Mouse (Mus musculus) lung, postnatal 0 days (tissue): ENCODE results near the gene Rhbdd1. TPM values are rescaled to one million over a fixed set of nuclear protein-coding genes. Genes with fewer than 3 reads are reported as not detected.

Source experiments
- ATAC-seq: fragments of 200-750 bp; cut with Nextera tagmentation; 2 replicates; pipeline ENCODE4 v1.8.0; 2017; ENCODE audit warnings: moderate library complexity
- DNase-seq: peaks from one replicate; pipeline ENCODE4 v3.0.0-alpha.2; 2016; ENCODE audit warnings: low spot score
- H3K27ac ChIP-seq: fragments of 300-500 bp; sonication (generic); 2 replicates; pipeline ENCODE4 v1.5.1; 2014; ENCODE audit warnings: antibody characterized with exemption, mild to moderate bottlenecking, low read length, mixed read lengths
- H3K27me3 ChIP-seq: fragments of 300-500 bp; sonication (generic); replicated peaks from 2 replicates; pipeline ENCODE4 v1.6.1; 2014; ENCODE audit warnings: low read length, mixed read lengths; ENCODE audit not compliant: insufficient read depth
- H3K36me3 ChIP-seq: fragments of 300-500 bp; sonication (generic); 2 replicates; pipeline ENCODE4 v1.6.1; 2014; ENCODE audit warnings: low read length, mixed read lengths; ENCODE audit not compliant: insufficient read depth
- H3K4me1 ChIP-seq: fragments of 300-500 bp; sonication (generic); 2 replicates; pipeline ENCODE4 v1.6.1; 2014; ENCODE audit warnings: antibody characterized with exemption, low read depth, low read length, mixed read lengths; ENCODE audit not compliant: insufficient read depth
- H3K4me2 ChIP-seq: fragments of 300-500 bp; sonication (generic); replicated peaks from 2 replicates; pipeline ENCODE4 v1.6.1; 2014; ENCODE audit warnings: low read depth, mild to moderate bottlenecking, low read length, moderate library complexity, mixed read lengths
- H3K4me3 ChIP-seq: fragments of 300-500 bp; sonication (generic); 2 replicates; pipeline ENCODE4 v1.5.1; 2014; ENCODE audit warnings: low read depth, low read length
- H3K9ac ChIP-seq: fragments of 300-500 bp; sonication (generic); replicated peaks from 2 replicates; pipeline ENCODE4 v1.6.1; 2014; ENCODE audit warnings: low read depth, mild to moderate bottlenecking
- H3K9me3 ChIP-seq: fragments of 300-500 bp; sonication (generic); 2 replicates; pipeline ENCODE4 v1.6.1; 2016; ENCODE audit warnings: low read length, mixed read lengths
- CTCF ChIP-seq: IDR thresholded peaks from 2 replicates; pipeline ENCODE4 v1.5.1; 2016; ENCODE audit warnings: antibody characterized with exemption, mild to moderate bottlenecking
- EP300 ChIP-seq: IDR thresholded peaks from 2 replicates; pipeline ENCODE4 v1.6.1; 2016; ENCODE audit warnings: antibody characterized with exemption, mild to moderate bottlenecking, control low read depth
- WGBS: fragments of 180-500 bp; shearing (Covaris S2); extraction: QIAGEN DNeasy Blood & Tissue Kit; methylation state at CpG from one replicate; pipeline ENCODE4 v1.1.7; 2014; 5-methylcytosine and 5-hydroxymethylcytosine counted together
- polyA plus RNA-seq: library from polyadenylated mRNA; unstranded; fragments of >200 nt; fragmentation: Nextera tagmentation; extraction: Ambion mirVana; gene quantifications from 2 replicates; pipeline ENCODE4 v1.2.1, GENCODE M21; 2015

Gene Rhbdd1
- polyA plus RNA-seq, 1 experiment from 2014 or later: 7.8 TPM

DNA sequence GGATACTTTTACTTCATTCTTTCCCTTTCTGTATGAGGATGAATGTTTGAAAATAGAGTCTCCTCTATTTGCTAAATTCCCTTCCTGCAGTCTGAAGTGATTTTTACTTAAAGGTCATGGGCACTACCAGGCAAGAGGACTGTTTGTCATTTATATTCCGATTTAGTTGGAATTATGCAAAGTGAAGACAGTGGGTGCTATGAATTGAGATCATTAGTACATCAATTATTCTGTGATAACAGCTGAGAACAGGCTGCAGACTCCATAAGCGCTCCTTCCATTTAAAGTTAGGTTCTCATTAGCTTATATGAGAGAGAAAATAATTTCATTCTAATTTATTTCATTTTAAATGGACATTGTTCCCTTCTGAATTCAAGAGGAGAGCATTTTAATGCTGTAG, 37.5 kb downstream of the Rhbdd1 start:
- H3K27me3 ChIP-seq: no peaks in the 10 kb centered on the region
- no peak overlapping the region for H3K4me3 ChIP-seq
- DNase-seq (no peak), ATAC-seq (no peak)
- WGBS: 78% methylated on average over 2 of the region's 2 CpGs
- no peaks in the 10 kb centered on the region for H3K36me3 ChIP-seq
- no peak overlapping the region for H3K27ac ChIP-seq
- no peaks in the 10 kb centered on the region for H3K9me3 ChIP-seq
- no peak overlapping the region for H3K9ac ChIP-seq
- TF ChIP-seq EP300 (no peak), CTCF (no peak)
- no peak overlapping the region for H3K4me2 ChIP-seq
- 0 out of 2 replicates have a peak, but pooled peaks cover 1% of the 10 kb centered on the region for H3K4me1 ChIP-seq

DNA sequence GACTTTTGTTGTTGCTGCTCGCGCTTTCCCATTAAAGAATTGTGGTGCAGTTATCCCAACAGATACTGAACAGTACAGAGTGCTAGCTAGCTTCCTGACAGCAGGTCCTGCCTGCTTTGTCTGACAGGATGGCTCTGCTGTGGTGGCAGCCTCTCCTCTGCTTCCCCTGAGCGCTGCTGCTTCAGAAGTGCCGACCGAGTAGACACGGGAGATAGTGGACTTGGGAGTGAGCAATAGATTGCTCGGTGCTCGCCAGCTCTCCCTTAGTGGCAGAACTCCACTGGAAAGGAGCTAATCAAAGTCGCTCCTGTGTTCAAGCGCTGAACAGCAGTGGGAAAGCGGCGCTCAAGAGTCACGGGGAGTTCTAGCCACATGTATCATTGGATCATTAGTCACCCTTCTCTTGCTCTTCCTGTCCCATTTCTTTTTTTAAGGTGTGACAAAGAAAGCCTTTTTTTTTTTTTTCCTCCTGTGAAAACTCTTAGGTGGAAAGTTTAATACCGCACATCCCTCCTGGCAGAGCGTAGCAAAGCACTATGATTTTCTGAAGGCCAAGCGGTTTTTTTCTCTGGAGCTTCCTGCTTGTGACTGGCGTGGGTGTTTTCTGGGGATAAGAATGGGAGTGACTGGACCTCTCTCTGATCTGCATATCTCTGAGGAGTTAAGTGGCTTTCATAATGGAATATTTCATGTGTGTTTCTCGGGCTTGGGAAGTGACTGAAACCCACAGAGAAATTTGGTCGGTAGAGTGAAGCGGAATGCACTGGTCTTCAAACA, 42.8 kb downstream of the Rhbdd1 start:
- Histone ChIP-seq H3K36me3 (no peaks in the 10 kb centered on the region), H3K27me3 (no peaks in the 10 kb centered on the region), H3K4me2 (peak overlapping the region; percentile 46), H3K9me3 (no peaks in the 10 kb centered on the region), H3K9ac (no peak overlapping the region), H3K4me1 (peaks cover 2% of the 10 kb centered on the region; the same call in 1 of the 2 replicates), H3K27ac (no peak overlapping the region), H3K4me3 (no peak overlapping the region)
- peak; percentile 26; the same call in 1 of the 2 replicates for ATAC-seq
- TF ChIP-seq EP300 (no peak), CTCF (no peak)
- peak; percentile 24 for DNase-seq
- 38% methylated on average over 20 of the region's 20 CpGs for WGBS

- no peak overlapping the region for H3K4me2 ChIP-seq
- H3K4me3 ChIP-seq: no peak overlapping the region
Observed at GRCm38 (mm10) chr1:82359648-82360026, 43.4 kb downstream of the Rhbdd1 start.

GRCm38 (mm10) chr1:82361240-82361639, 45.0 kb downstream of the Rhbdd1 start:
- H3K4me1 ChIP-seq: peaks cover 2% of the 10 kb centered on the region; the same call in 1 of the 2 replicates
- H3K27ac ChIP-seq: no peak overlapping the region
- DNase-seq (no peak), ATAC-seq (no peak)
- TF ChIP-seq EP300: no peak
- TF ChIP-seq CTCF: no peak
- 53% methylated on average over 4 of the region's 4 CpGs for WGBS
- no peaks in the 10 kb centered on the region for H3K27me3 ChIP-seq
- no peak overlapping the region for H3K4me3 ChIP-seq
- H3K36me3 ChIP-seq: no peaks in the 10 kb centered on the region
- H3K9ac ChIP-seq: no peak overlapping the region
- no peaks in the 10 kb centered on the region for H3K9me3 ChIP-seq
- H3K4me2 ChIP-seq: no peak overlapping the region

More at GRCm38 (mm10) chr1:82359648-82360026, 43.4 kb downstream of the Rhbdd1 start:
- H3K9ac ChIP-seq: no peak overlapping the region
- H3K27ac ChIP-seq: no peak overlapping the region
- no peak for TF ChIP-seq EP300
- no peak for TF ChIP-seq CTCF
- ATAC-seq (no peak), DNase-seq (no peak)
- WGBS: 89% methylated on average over 1 of the region's 1 CpGs
- no peaks in the 10 kb centered on the region for H3K36me3 ChIP-seq
- no peaks in the 10 kb centered on the region for H3K27me3 ChIP-seq
- no peaks in the 10 kb centered on the region for H3K9me3 ChIP-seq
- H3K4me1 ChIP-seq: peaks cover 2% of the 10 kb centered on the region; the same call in 1 of the 2 replicates

DNA sequence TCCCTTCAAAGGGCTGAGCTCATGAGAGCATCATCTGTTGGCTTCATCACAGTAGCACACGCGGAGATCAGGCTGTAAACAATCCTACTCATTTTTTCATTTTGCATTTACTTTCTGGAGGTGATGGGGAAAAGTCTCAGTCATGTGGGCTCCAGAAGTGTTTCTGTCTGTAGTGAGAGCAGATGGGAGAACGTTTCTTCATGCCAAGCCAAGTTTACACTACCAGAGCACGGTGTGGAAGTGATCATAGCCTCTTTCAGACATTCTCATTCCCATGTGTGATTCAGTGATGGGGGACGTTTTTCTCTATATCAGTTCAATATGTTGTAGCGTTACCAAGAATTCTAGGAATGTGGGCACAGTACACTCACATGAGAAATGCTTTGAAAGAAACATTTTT, 45.9 kb downstream of the Rhbdd1 start:
- DNase-seq: no peak
- TF ChIP-seq EP300 (no peak), CTCF (no peak)
- H3K4me1 ChIP-seq: peaks cover 2% of the 10 kb centered on the region; the same call in 1 of the 2 replicates
- no peaks in the 10 kb centered on the region for H3K27me3 ChIP-seq
- H3K9me3 ChIP-seq: no peaks in the 10 kb centered on the region
- no peaks in the 10 kb centered on the region for H3K36me3 ChIP-seq
- 51% methylated on average over 6 of the region's 6 CpGs for WGBS
- no peak overlapping the region for H3K9ac ChIP-seq
- no peak overlapping the region for H3K4me3 ChIP-seq
- H3K27ac ChIP-seq: no peak overlapping the region
- H3K4me2 ChIP-seq: no peak overlapping the region
- ATAC-seq: no peak

DNA sequence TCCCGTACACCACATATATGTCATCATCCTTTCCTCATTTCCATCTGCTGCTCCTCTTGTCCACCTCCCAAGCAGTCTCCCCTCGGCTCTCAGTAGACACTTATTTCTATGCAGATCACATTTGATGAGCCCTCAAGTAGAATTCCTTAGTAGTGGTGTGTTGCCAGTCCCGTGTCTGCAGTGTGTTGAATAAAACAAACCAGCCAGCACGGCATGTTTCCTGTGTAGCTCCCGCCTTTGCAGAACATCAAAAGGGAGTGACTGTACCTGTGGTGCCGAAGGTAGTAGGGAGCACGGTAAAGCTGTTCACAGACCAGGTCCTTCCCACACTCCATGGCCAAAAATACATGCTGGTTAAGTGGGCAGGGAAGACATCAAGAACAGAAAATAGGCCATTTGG, 47.8 kb downstream of the Rhbdd1 start:
- TF ChIP-seq EP300 (no peak), CTCF (no peak)
- H3K4me2 ChIP-seq: no peak overlapping the region
- no peaks in the 10 kb centered on the region for H3K27me3 ChIP-seq
- H3K27ac ChIP-seq: no peak overlapping the region
- H3K4me3 ChIP-seq: no peak overlapping the region
- no peak overlapping the region for H3K9ac ChIP-seq
- ATAC-seq (no peak), DNase-seq (no peak)
- WGBS: 73% methylated on average over 7 of the region's 7 CpGs
- H3K4me1 ChIP-seq: no peaks in the 10 kb centered on the region; the same call in 1 of the 2 replicates
- H3K36me3 ChIP-seq: no peaks in the 10 kb centered on the region
- H3K9me3 ChIP-seq: no peaks in the 10 kb centered on the region
